Mouse (Mus musculus): Measurements from ENCODE around the gene Sbds. TPM values are rescaled to one million over a fixed set of nuclear protein-coding genes. Genes with fewer than 3 reads are reported as not detected.

Sbds gene
- polyA plus RNA-seq, 1 experiment, result not detected

DNA sequence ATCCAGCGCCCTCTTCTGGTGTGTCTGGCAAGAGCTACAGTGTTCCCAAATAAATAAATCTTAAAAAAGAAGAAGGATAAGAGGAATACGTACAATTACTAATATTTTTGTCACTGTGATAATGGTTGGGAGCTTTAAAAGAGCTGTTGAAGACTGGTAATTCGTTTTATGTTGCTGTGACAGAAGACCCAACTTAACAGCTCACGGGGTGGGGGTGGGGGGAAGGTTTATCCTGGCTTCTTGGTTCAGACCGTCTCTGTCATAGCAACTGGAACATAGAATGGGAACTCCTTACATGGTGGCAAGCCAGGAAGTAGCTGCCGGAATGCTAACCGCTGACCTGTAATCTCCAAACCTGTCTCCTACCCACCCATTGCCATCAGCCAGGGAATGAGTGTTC, 38.5 kb downstream of the Sbds start, which contains the start of gene Tmem248:
Gene Tmem248, plus strand, starts transcription at position 301 of the 400 bp plus-strand sequence.
- 76% methylated on average over 7 of the region's 7 CpGs for WGBS
- TF ChIP-seq POLR2A (IDR thresholded peaks at IDR 0.05; ENCODE audit: insufficient read depth, low read depth, low read length) (no peak), CTCF (IDR thresholded peaks at IDR 0.05; ENCODE audit: insufficient read depth, low read depth, low read length) (no peak)

DNA sequence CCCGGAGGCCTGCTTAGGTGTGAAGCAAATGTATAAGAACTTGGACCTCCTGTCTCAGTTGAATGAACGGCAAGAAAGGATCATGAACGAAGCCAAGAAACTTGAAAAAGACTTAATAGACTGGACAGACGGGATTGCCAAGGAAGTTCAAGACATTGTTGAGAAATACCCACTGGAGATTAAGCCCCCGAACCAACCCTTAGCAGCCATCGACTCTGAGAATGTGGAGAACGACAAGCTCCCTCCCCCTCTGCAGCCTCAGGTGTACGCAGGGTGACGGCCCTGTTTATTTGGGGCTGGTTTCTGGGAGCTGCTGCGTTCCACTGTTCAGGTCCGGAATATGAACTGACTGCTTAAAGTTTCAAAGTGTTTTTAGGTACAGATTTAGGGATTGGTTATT, 42.4 kb downstream of the Sbds start:
- no peak overlapping the region for H3K4me3 ChIP-seq (ENCODE audit: insufficient read depth, low read depth, low read length)
- no peak overlapping the region for H3K27ac ChIP-seq (ENCODE audit: insufficient read depth, low read depth, low read length)
- TF ChIP-seq CTCF (IDR thresholded peaks at IDR 0.05; ENCODE audit: insufficient read depth, low read depth, low read length) (no peak), POLR2A (IDR thresholded peaks at IDR 0.05; ENCODE audit: insufficient read depth, low read depth, low read length) (no peak)
- 83% methylated on average over 11 of the region's 11 CpGs for WGBS
- no peaks in the 10 kb centered on the region for H3K4me1 ChIP-seq (ENCODE audit: control insufficient read depth, insufficient read depth, low read length)

More for the DNA sequence above, 38.5 kb downstream of the Sbds start, which contains the start of gene Tmem248:
- H3K4me3 ChIP-seq (ENCODE audit: insufficient read depth, low read depth, low read length), result no peak within 1 kb of the TSS
- H3K4me1 ChIP-seq (ENCODE audit: control insufficient read depth, insufficient read depth, low read length), result no peaks in the 10 kb centered on the region
- H3K27ac ChIP-seq (ENCODE audit: insufficient read depth, low read depth, low read length), result no peak within 1 kb of the TSS

DNA sequence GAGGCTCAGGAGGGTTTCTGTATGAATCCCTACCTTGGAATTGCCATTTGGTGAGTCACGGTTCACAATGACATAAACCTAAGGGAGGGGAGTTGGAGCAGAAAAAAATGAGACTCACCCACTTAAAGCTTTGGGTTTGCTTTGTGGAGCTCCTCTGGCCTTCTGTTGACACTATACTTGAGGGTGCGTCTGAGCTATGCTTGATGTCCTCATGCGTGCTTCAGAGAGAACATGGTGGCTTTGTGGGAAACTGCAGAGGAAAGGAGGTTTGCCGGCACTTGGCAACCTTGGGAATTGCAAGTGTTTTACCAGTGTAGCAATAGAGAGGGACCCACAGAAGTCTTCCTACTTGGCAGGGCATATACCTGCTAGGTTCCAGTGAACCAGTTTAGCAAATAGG, 48.0 kb downstream of the Sbds start:
- Histone ChIP-seq H3K27ac (ENCODE audit: insufficient read depth, low read depth, low read length) (no peak overlapping the region), H3K4me3 (ENCODE audit: insufficient read depth, low read depth, low read length) (no peak overlapping the region), H3K4me1 (ENCODE audit: control insufficient read depth, insufficient read depth, low read length) (peaks cover 3% of the 10 kb centered on the region; the same call in 1 of the 2 replicates)
- no peak for TF ChIP-seq CTCF (IDR thresholded peaks at IDR 0.05; ENCODE audit: insufficient read depth, low read depth, low read length)
- TF ChIP-seq POLR2A (IDR thresholded peaks at IDR 0.05; ENCODE audit: insufficient read depth, low read depth, low read length), result no peak
- 88% methylated on average over 4 of the region's 4 CpGs for WGBS

DNA sequence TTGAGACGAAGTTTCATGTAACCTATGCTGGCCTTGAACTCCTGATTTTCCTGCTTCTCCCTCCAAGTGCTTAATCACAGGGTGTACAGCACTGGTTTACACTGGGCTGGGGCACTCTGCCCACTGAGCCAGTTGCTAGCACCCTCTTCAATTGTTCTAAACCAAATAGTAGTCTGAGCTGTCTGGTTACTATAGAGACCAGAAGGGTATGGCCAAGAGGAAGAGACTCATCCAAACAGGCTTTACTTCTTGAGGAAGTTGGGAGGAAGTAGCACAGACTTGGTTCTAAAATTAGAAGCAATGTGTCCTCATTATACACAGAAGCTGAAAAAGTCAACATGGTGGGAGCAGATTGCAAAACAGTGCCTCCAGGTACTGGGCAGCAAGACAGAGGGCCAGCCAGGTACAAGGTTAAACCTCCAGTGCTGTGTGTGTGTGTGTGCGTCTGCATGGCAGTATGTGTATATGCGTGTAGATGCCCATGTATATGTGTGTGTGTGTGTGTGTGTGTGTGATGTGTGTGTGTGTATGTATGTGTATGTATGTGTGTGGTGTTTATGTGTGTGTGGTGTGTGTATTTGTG, 49.8 kb downstream of the Sbds start:
- TF ChIP-seq POLR2A (IDR thresholded peaks at IDR 0.05; ENCODE audit: insufficient read depth, low read depth, low read length) (no peak), CTCF (IDR thresholded peaks at IDR 0.05; ENCODE audit: insufficient read depth, low read depth, low read length) (no peak)
- Histone ChIP-seq H3K4me3 (ENCODE audit: insufficient read depth, low read depth, low read length) (no peak overlapping the region), H3K27ac (ENCODE audit: insufficient read depth, low read depth, low read length) (no peak overlapping the region), H3K4me1 (ENCODE audit: control insufficient read depth, insufficient read depth, low read length) (peaks cover 3% of the 10 kb centered on the region; the same call in 1 of the 2 replicates)
- WGBS, result 92% methylated on average over 3 of the region's 3 CpGs

DNA sequence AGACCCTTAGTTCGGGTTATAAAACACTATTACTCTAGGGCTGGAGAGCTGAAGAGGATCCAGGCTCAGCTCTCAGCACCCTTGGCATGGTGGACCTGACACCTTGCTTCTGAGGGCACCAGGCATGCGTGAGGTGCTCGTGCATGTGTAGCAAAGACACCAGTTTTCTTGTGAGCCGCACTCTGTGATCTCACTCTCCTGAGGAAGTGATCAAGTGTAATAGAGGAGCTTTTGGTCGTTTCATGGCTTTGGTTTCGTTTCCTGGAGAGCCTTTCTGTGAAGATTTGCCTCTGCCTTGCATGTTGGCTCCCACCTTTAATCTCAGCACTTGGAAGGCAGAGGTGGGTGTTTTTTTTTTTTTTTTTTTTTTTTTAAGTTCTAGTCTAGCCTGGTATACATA, 50.8 kb downstream of the Sbds start:
- peaks cover 3% of the 10 kb centered on the region; the same call in 1 of the 2 replicates for H3K4me1 ChIP-seq (ENCODE audit: control insufficient read depth, insufficient read depth, low read length)
- no peak overlapping the region for H3K4me3 ChIP-seq (ENCODE audit: insufficient read depth, low read depth, low read length)
- H3K27ac ChIP-seq (ENCODE audit: insufficient read depth, low read depth, low read length), result no peak overlapping the region
- WGBS, result 80% methylated on average over 6 of the region's 6 CpGs
- TF ChIP-seq POLR2A (IDR thresholded peaks at IDR 0.05; ENCODE audit: insufficient read depth, low read depth, low read length) (no peak), CTCF (IDR thresholded peaks at IDR 0.05; ENCODE audit: insufficient read depth, low read depth, low read length) (no peak)

DNA sequence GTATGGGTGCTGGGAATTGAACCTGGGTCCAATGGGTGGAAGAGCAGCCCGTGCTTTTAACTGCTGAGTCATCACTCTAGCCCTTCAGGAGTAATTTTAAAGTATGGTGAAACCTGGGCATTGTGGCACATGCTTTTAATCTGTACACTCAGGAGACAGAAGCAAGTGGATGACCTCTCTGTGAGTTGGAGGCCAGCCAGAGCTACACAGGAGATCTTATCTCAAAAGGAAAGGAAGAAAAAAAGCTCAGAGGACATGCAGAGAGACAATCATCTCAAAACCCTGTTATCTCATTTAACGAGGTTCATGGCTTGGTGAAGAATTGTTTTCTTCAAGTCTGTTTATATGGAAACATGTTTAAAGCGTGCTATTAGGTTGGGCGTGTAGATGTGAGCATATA, 51.4 kb downstream of the Sbds start:
- no peak overlapping the region for H3K4me3 ChIP-seq (ENCODE audit: insufficient read depth, low read depth, low read length)
- WGBS, result 59% methylated on average over 4 of the region's 4 CpGs
- no peak overlapping the region for H3K27ac ChIP-seq (ENCODE audit: insufficient read depth, low read depth, low read length)
- peaks cover 3% of the 10 kb centered on the region; the same call in 1 of the 2 replicates for H3K4me1 ChIP-seq (ENCODE audit: control insufficient read depth, insufficient read depth, low read length)
- no peak for TF ChIP-seq CTCF (IDR thresholded peaks at IDR 0.05; ENCODE audit: insufficient read depth, low read depth, low read length)
- no peak for TF ChIP-seq POLR2A (IDR thresholded peaks at IDR 0.05; ENCODE audit: insufficient read depth, low read depth, low read length)

DNA sequence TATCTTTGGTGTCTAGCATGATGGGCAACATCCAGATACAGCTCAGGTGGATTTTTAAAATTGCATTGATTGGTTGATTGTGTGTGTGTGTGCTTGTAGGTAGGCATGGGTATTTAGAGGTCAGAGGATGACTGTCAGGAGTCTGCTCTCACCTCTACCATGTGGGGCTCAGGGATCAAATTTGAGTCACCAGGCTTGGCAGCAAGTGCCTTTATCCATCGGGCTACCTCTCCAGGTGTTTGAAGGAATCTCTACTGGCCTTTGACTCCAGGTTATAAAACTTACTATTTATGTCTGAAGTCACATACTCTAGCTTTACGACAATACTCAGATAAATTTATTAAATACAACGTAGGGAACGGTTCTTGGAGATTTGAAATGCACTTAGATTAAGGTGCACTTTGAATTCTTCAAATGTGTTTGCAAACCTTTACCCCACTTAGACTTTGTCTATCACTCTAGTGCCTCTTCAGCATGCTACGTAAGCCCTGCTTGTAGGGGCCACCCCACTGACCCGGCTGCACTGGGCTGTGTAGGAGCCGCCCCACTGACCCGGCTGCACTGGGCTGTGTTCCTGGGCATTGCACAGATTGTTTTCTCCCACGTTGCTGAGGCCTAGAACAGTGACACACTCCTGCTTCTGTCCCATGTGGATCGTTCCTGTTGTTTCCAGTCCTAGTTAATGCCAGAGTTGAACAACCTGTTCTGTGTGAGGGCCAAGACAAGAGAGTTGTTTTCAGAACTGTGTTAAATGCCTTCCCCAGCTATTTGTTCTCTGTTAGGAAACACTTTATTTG, 54.9 kb downstream of the Sbds start:
- WGBS, result 85% methylated on average over 10 of the region's 10 CpGs
- no peak overlapping the region for H3K27ac ChIP-seq (ENCODE audit: insufficient read depth, low read depth, low read length)

DNA sequence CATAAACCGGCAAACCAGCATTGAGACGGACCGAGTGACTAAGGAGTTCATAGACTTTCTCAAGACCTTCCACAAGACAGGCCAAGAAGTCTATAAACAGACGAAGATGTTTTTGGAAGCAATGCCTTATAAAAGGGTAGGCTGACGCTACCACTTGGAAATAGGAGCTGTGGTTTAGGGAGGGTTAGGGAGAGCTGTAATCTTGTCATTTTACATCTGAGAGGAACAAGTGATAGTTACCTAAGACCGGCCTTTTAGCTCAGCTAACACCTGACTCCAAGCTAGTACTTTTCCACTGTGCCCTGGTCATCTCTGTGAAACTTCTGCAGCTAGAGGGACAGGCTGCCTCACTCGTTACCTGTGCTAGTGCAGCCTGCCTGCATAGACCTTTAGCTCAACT, 57.3 kb downstream of the Sbds start:
- TF ChIP-seq POLR2A (IDR thresholded peaks at IDR 0.05; ENCODE audit: insufficient read depth, low read depth, low read length) (no peak), CTCF (IDR thresholded peaks at IDR 0.05; ENCODE audit: insufficient read depth, low read depth, low read length) (no peak)
- WGBS, result 94% methylated on average over 7 of the region's 7 CpGs
- Histone ChIP-seq H3K27ac (ENCODE audit: insufficient read depth, low read depth, low read length) (no peak overlapping the region), H3K4me3 (ENCODE audit: insufficient read depth, low read depth, low read length) (no peak overlapping the region), H3K4me1 (ENCODE audit: control insufficient read depth, insufficient read depth, low read length) (no peaks in the 10 kb centered on the region)

More for the DNA sequence above, 54.9 kb downstream of the Sbds start:
- Histone ChIP-seq H3K4me1 (ENCODE audit: control insufficient read depth, insufficient read depth, low read length) (peaks cover 3% of the 10 kb centered on the region; the same call in 1 of the 2 replicates), H3K4me3 (ENCODE audit: insufficient read depth, low read depth, low read length) (no peak overlapping the region)
- no peak for TF ChIP-seq CTCF (IDR thresholded peaks at IDR 0.05; ENCODE audit: insufficient read depth, low read depth, low read length)
- no peak for TF ChIP-seq POLR2A (IDR thresholded peaks at IDR 0.05; ENCODE audit: insufficient read depth, low read depth, low read length)

DNA sequence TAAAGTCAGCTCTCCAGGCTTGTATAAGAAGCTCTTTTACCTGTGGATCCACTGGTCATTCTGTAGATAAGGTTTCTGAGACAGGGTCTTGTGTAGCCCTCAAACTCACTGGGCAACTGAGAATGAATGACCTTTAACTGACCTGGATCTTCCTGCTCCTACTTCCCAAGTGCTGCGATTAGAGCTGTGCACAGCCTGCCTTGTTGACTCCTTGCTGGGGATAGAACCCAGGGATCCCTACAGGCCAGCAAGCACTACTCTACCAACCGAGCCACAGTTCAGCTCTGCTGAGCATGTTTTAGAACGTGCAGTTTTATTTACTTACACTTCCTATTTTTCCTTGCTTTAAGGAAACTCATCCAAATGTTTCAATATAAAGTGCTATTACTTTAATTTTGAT, 57.9 kb downstream of the Sbds start:
- Histone ChIP-seq H3K27ac (ENCODE audit: insufficient read depth, low read depth, low read length) (no peak overlapping the region), H3K4me3 (ENCODE audit: insufficient read depth, low read depth, low read length) (no peak overlapping the region), H3K4me1 (ENCODE audit: control insufficient read depth, insufficient read depth, low read length) (no peaks in the 10 kb centered on the region)
- 87% methylated on average over 3 of the region's 3 CpGs for WGBS
- no peak for TF ChIP-seq POLR2A (IDR thresholded peaks at IDR 0.05; ENCODE audit: insufficient read depth, low read depth, low read length)
- no peak for TF ChIP-seq CTCF (IDR thresholded peaks at IDR 0.05; ENCODE audit: insufficient read depth, low read depth, low read length)

All from olfactory bulb, adult 2 months (tissue).